Mouse (Mus musculus) midbrain, embryonic 15.5 days (tissue): ENCODE measurements at regions not wholly inside any gene's neighbourhood (a gene's known extent, or its start where the extent isn't known, plus 50 kb on each side); places are given as distances from the start of the nearest gene placed in this dataset.

ENCODE experiments used
- ATAC-seq: fragments of 200-750 bp; cut with Nextera tagmentation; replicated peaks from 2 replicates; pipeline ENCODE4 v1.8.0; 2017; ENCODE audit warnings: moderate TSS enrichment
- H3K27ac ChIP-seq: fragments of 300-500 bp; sonication (generic); 2 replicates; pipeline ENCODE4 v1.5.1; 2015; ENCODE audit warnings: mild to moderate bottlenecking, inconsistent platforms
- H3K27me3 ChIP-seq: fragments of 300-500 bp; sonication (generic); replicated peaks from 2 replicates; pipeline ENCODE4 v1.6.1; 2015; ENCODE audit warnings: inconsistent platforms
- H3K36me3 ChIP-seq: fragments of 300-500 bp; sonication (generic); replicated peaks from 2 replicates; pipeline ENCODE4 v1.6.1; 2015; ENCODE audit warnings: inconsistent platforms
- H3K4me1 ChIP-seq: fragments of 300-500 bp; sonication (generic); 2 replicates; pipeline ENCODE4 v1.6.1; 2015; ENCODE audit warnings: inconsistent platforms
- H3K4me2 ChIP-seq: fragments of 300-500 bp; sonication (generic); 2 replicates; pipeline ENCODE4 v1.6.1; 2015; ENCODE audit warnings: inconsistent platforms, mild to moderate bottlenecking, moderate library complexity
- H3K4me3 ChIP-seq: fragments of 300-500 bp; sonication (generic); 2 replicates; pipeline ENCODE4 v1.5.1; 2015; ENCODE audit warnings: mild to moderate bottlenecking, inconsistent platforms
- H3K9ac ChIP-seq: fragments of 300-500 bp; sonication (generic); 2 replicates; pipeline ENCODE4 v1.6.1; 2015; ENCODE audit warnings: mild to moderate bottlenecking, inconsistent platforms
- H3K9me3 ChIP-seq: fragments of 300-500 bp; sonication (generic); 2 replicates; pipeline ENCODE4 v1.6.1; 2016; ENCODE audit warnings: inconsistent platforms
- WGBS: fragments of 180-500 bp; shearing (Covaris S2); methylation state at CpG from one replicate; pipeline ENCODE4 v1.1.7; 2015; ENCODE audit warnings: mixed read lengths; 5-methylcytosine and 5-hydroxymethylcytosine counted together

GRCm38 (mm10) chr6:93230450-93230849 is 287.2 kb upstream of the Adamts9 start:
- Histone ChIP-seq H3K36me3 (no peaks in the 10 kb centered on the region), H3K9ac (no peak overlapping the region), H3K4me1 (no peaks in the 10 kb centered on the region), H3K27me3 (no peaks in the 10 kb centered on the region), H3K9me3 (no peaks in the 10 kb centered on the region), H3K4me3 (no peak overlapping the region), H3K4me2 (no peak overlapping the region), H3K27ac (no peak overlapping the region)
- 48% methylated on average over 5 of the region's 5 CpGs for WGBS
- ATAC-seq = no peak

- no peaks in the 10 kb centered on the region for H3K36me3 ChIP-seq
- H3K4me2 ChIP-seq = no peak overlapping the region
- WGBS = 91% methylated on average over 2 of the region's 2 CpGs
- H3K27ac ChIP-seq = no peak overlapping the region
- no peak overlapping the region for H3K9ac ChIP-seq
- H3K9me3 ChIP-seq = no peaks in the 10 kb centered on the region
- H3K4me3 ChIP-seq = no peak overlapping the region
- ATAC-seq = no peak
- H3K27me3 ChIP-seq = no peaks in the 10 kb centered on the region
- peaks cover 2% of the 10 kb centered on the region for H3K4me1 ChIP-seq
Measured at GRCm38 (mm10) chr6:93229320-93229719, 286.0 kb upstream of the Adamts9 start.

GRCm38 (mm10) chr6:93223610-93224550 is 280.6 kb upstream of the Adamts9 start:
- peak; percentile 90 for ATAC-seq
- Histone ChIP-seq H3K4me2 (no peak overlapping the region), H3K36me3 (no peaks in the 10 kb centered on the region), H3K4me1 (peaks cover 9% of the 10 kb centered on the region), H3K9ac (no peak overlapping the region), H3K27me3 (no peaks in the 10 kb centered on the region), H3K27ac (peak overlapping the region; percentile 65), H3K4me3 (no peak overlapping the region), H3K9me3 (no peaks in the 10 kb centered on the region)
- WGBS = 15% methylated on average over 8 of the region's 8 CpGs

GRCm38 (mm10) chr6:93218015-93218593 is 274.8 kb upstream of the Adamts9 start:
- H3K9ac ChIP-seq = no peak overlapping the region
- no peaks in the 10 kb centered on the region for H3K9me3 ChIP-seq
- ATAC-seq = no peak
- no peaks in the 10 kb centered on the region for H3K4me1 ChIP-seq
- no peak overlapping the region for H3K4me2 ChIP-seq
- H3K27me3 ChIP-seq = no peaks in the 10 kb centered on the region
- no peak overlapping the region for H3K4me3 ChIP-seq
- H3K27ac ChIP-seq = no peak overlapping the region
- no peaks in the 10 kb centered on the region for H3K36me3 ChIP-seq
- WGBS = 79% methylated on average over 4 of the region's 4 CpGs

- no peaks in the 10 kb centered on the region for H3K36me3 ChIP-seq
- H3K27me3 ChIP-seq = no peaks in the 10 kb centered on the region
- H3K4me2 ChIP-seq = no peak overlapping the region
- ATAC-seq = no peak
- no peaks in the 10 kb centered on the region for H3K9me3 ChIP-seq
- no peak overlapping the region for H3K4me3 ChIP-seq
- 90% methylated on average over 1 of the region's 1 CpGs for WGBS
- H3K27ac ChIP-seq = no peak overlapping the region
- H3K4me1 ChIP-seq = no peaks in the 10 kb centered on the region
- no peak overlapping the region for H3K9ac ChIP-seq
Measured at GRCm38 (mm10) chr6:93200886-93201285, 257.6 kb upstream of the Adamts9 start.

- Histone ChIP-seq H3K4me2 (no peak overlapping the region), H3K36me3 (no peaks in the 10 kb centered on the region), H3K4me3 (no peak overlapping the region), H3K27me3 (no peaks in the 10 kb centered on the region), H3K9me3 (no peaks in the 10 kb centered on the region), H3K27ac (no peak overlapping the region), H3K9ac (no peak overlapping the region), H3K4me1 (no peaks in the 10 kb centered on the region)
- 89% methylated on average over 6 of the region's 6 CpGs for WGBS
- ATAC-seq = no peak
Measured at GRCm38 (mm10) chr6:93194741-93195140, 251.4 kb upstream of the Adamts9 start.

GRCm38 (mm10) chr6:93192980-93193379 is 249.7 kb upstream of the Adamts9 start:
- 41% methylated on average over 2 of the region's 2 CpGs for WGBS
- Histone ChIP-seq H3K4me3 (no peak overlapping the region), H3K4me1 (no peaks in the 10 kb centered on the region), H3K27me3 (no peaks in the 10 kb centered on the region), H3K4me2 (no peak overlapping the region), H3K36me3 (no peaks in the 10 kb centered on the region), H3K9me3 (no peaks in the 10 kb centered on the region), H3K9ac (no peak overlapping the region), H3K27ac (no peak overlapping the region)
- ATAC-seq = no peak

- no peak for ATAC-seq
- H3K4me2 ChIP-seq = no peak overlapping the region
- 86% methylated on average over 2 of the region's 2 CpGs for WGBS
- no peaks in the 10 kb centered on the region for H3K4me1 ChIP-seq
- no peaks in the 10 kb centered on the region for H3K36me3 ChIP-seq
- no peak overlapping the region for H3K9ac ChIP-seq
- H3K27me3 ChIP-seq = no peaks in the 10 kb centered on the region
- H3K9me3 ChIP-seq = no peaks in the 10 kb centered on the region
- no peak overlapping the region for H3K4me3 ChIP-seq
- no peak overlapping the region for H3K27ac ChIP-seq
Measured at GRCm38 (mm10) chr6:93190986-93191385, 247.7 kb upstream of the Adamts9 start.

- ATAC-seq = no peak
- Histone ChIP-seq H3K4me2 (no peak overlapping the region), H3K9me3 (no peaks in the 10 kb centered on the region), H3K4me1 (no peaks in the 10 kb centered on the region; the same call in 1 of the 2 replicates), H3K36me3 (no peaks in the 10 kb centered on the region), H3K27ac (no peak overlapping the region), H3K4me3 (no peak overlapping the region), H3K27me3 (no peaks in the 10 kb centered on the region), H3K9ac (no peak overlapping the region)
- 63% methylated on average over 5 of the region's 5 CpGs for WGBS
Measured at GRCm38 (mm10) chr6:93168526-93168925, 225.2 kb upstream of the Adamts9 start.

- ATAC-seq = no peak
- no peaks in the 10 kb centered on the region for H3K36me3 ChIP-seq
- no peak overlapping the region for H3K27ac ChIP-seq
- WGBS = 41% methylated on average over 7 of the region's 7 CpGs
- H3K4me3 ChIP-seq = no peak overlapping the region
- no peaks in the 10 kb centered on the region for H3K27me3 ChIP-seq
- H3K4me2 ChIP-seq = no peak overlapping the region
- no peak overlapping the region for H3K9ac ChIP-seq
- no peaks in the 10 kb centered on the region for H3K9me3 ChIP-seq
- H3K4me1 ChIP-seq = no peaks in the 10 kb centered on the region; the same call in 1 of the 2 replicates
Measured at GRCm38 (mm10) chr6:93167281-93167680, 224.0 kb upstream of the Adamts9 start.

- no peaks in the 10 kb centered on the region for H3K9me3 ChIP-seq
- no peak overlapping the region for H3K4me2 ChIP-seq
- 61% methylated on average over 4 of the region's 4 CpGs for WGBS
- no peak for ATAC-seq
- no peak overlapping the region for H3K4me3 ChIP-seq
- H3K4me1 ChIP-seq = no peaks in the 10 kb centered on the region; the same call in 1 of the 2 replicates
- H3K36me3 ChIP-seq = no peaks in the 10 kb centered on the region
- H3K9ac ChIP-seq = no peak overlapping the region
- H3K27ac ChIP-seq = no peak overlapping the region
- no peaks in the 10 kb centered on the region for H3K27me3 ChIP-seq
Measured at GRCm38 (mm10) chr6:93165942-93166341, 222.7 kb upstream of the Adamts9 start.

- Histone ChIP-seq H3K27me3 (no peaks in the 10 kb centered on the region), H3K9me3 (no peaks in the 10 kb centered on the region), H3K27ac (no peak overlapping the region), H3K9ac (no peak overlapping the region), H3K4me2 (no peak overlapping the region), H3K4me1 (no peaks in the 10 kb centered on the region), H3K36me3 (no peaks in the 10 kb centered on the region), H3K4me3 (no peak overlapping the region)
- WGBS = 80% methylated on average over 5 of the region's 5 CpGs
- ATAC-seq = no peak
Measured at GRCm38 (mm10) chr6:93152431-93153208, 209.3 kb upstream of the Adamts9 start.
